Mouse (Mus musculus): ENCODE results near the gene Rchy1. TPM values are rescaled to one million over a fixed set of nuclear protein-coding genes. Genes with fewer than 3 reads are reported as not detected.
A peak's percentile ranks its signal among the peaks of the same experiment; 100 is the strongest.
"Not testable (repeated sequence)": the region's sequence is repeated elsewhere in the genome, so short reads cannot be mapped to it uniquely, and the experiment has no call there.

Rchy1 gene
- total RNA-seq, 2 experiments from 2014 or later: 38.3 to 42.3 TPM

DNA sequence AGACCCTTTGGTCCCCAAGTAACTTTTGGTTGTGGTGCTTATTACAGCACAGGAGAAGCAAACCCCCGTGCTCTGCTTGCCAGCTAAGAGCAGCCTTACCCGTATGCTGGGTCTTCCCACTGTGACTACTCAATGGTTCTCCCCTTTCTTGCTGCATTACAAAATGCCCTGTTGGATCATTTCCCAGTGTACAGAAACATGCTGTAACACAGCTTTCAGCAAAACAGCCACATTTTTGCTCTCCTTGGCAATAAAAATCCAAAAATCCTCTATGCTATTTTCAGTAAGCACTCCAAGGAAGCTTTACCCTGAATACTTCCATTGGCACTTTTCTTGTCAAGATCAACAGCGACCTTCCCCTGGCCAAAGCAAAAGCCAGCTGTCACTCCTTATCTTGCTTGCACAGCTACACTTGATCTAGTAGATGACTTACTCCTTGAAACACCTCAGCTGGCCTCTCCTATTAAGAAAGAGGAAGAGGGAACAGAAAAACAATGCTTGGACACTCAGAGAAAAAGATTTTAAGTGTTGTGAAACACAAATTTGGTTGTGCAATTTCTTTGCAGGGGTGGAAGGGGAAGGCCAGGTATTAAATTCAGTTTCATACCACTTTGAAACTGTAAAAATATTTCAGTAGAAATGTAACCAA, 2.1 kb downstream of the Rchy1 start:
- intact Hi-C loops (cut with DNase I): loop anchor here (5.0 kb wide), 1 partner anchor 157 kb away; no protein-coding TSS in a partner anchor
- peak; percentile 10 to 18 for DNase-seq

DNA sequence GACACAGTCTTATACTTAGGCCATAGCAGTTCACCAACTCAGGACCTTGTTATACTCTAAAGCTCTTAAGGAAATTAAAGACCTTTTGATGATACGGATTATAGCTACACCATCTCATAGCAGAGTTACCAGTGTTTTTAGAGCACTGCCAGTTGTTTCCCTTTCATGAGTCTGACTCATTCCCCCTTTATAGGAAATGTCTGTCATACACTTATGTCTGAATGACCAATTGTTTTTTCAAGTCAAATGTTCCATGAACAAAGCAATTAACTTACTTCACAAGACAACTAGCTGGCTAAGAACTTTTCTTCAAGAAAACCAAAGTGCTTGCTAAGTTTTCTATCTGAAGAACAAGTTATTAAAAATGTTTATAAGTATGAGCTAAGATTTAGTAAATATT, 2.9 kb downstream of the Rchy1 start:
- intact Hi-C loops (cut with DNase I): loop anchor here (5.0 kb wide), 1 partner anchor 157 kb away; no protein-coding TSS in a partner anchor
- DNase-seq: no peak

DNA sequence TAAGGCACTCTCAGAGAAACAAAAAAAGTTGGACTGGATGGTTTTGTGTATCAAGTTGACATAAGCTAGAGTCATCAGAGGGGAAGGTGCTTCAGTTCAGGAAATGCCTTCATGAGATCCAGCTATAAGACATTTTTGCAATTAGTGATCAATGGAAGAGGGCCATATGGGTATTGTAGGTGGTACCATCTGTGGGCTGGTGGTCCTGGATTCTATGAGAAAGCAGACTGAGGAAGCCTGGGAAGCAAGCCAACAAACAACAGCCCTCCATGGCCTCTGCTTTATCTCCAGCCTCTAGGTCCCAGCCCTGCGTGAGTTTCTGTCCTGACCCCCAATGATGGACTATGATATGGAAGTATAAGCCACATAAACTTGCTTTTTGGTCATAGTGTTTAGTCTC, 3.8 kb downstream of the Rchy1 start:
- intact Hi-C loops (cut with DNase I): no loop called here
- DNase-seq: no peak

DNA sequence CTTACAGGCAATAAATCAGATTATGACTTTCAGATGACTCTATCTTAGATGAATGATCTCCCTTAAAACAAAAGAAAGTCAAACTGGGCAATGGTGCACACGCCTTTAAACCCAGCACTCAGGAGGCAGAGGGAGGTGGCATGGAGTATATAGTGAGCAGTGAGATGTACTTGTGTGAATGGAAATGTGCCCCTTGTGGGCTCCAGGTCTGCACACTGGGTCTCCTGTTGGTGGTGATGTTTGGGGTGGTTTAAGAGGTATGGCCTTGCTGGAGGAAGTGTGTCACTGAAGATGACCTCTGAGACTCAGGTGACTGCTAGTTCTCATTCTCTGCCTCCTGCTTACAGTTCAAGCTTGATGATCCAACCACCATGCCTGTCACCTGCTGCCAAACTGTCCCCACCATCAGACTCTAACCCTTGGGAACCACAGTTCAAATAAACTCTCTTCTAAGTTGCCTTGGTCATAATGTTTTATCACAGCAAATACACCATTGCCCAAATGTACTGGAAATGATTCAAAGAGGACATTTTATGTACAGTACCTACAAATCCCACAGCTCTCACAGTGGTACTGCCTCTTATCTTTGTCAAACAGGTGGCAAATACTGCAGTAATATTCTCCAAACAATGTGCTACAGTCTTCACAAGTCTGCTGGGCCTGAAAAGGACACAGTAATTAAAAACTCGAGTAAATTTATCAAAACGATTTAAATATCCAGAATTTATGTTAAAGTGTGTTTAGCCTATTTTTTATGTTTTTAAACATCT, 5.7 kb downstream of the Rchy1 start:
- DNase-seq: no peak
- intact Hi-C loops (cut with DNase I): no loop called here

DNA sequence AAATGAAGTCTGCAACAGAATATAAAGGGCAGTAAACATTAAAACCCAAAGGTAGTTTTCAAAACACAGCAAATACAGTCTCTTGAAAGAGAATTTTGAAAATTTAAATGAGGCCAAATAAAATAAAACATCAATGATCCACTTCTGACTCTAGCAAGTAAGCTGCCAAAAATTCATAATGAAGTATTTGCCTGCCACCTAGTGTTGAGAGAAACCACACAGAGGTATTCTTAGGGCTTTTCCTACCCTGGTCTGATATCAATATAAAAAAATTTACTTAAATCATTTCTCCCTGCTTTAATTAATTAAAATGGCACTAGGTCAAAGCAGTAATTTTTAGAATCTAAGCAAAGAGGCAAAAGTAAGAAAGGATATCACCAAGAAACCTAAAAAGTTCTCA, 11.5 kb downstream of the Rchy1 start:
- DNase-seq: peak in 1 of 2 experiments; percentile 49
- intact Hi-C loops (cut with DNase I): loop anchor here (2.0 kb wide), 2 partner anchors 435 to 487 kb away; partner anchors contain the start of gene Parm1

DNA sequence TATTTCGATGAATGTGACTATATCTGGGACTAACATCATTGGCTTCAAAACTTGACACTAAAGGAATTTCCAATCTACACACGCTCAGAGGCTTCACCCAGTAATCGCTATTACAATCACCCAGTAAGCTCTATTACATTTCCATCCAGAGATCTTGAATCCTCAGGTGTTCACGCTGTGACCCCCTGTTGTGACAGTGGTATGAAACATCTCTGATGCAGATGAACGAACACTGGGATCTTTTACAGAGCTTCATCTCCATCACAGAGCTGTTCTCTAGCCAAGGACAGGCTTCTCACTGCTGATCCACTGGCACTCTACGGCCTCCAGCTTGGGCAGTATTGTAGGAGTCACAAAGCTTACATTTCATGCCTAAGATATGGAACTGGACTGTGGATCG, 13.4 kb downstream of the Rchy1 start:
- DNase-seq: no peak
- intact Hi-C loops (cut with DNase I): no loop called here

DNA sequence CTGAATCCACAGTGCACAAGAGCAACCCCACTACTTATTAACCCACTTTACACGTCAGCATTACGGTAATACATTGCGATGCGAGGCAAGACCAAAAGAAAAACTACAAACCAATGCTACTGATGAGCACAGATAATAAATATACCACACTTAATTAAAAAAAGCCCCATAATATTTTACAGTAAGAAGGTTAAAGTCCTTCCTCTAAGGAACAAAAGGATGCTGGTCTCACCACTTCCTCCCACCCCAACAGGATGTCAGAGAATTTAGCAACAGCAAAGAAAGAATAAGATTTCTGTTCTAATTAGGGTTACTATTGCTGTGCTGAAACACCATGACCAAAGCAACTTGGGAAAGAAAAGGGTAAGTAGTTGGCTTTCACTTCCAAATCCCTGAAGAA, 15.9 kb downstream of the Rchy1 start:
- intact Hi-C loops (cut with DNase I): no loop called here
- DNase-seq: no peak

DNA sequence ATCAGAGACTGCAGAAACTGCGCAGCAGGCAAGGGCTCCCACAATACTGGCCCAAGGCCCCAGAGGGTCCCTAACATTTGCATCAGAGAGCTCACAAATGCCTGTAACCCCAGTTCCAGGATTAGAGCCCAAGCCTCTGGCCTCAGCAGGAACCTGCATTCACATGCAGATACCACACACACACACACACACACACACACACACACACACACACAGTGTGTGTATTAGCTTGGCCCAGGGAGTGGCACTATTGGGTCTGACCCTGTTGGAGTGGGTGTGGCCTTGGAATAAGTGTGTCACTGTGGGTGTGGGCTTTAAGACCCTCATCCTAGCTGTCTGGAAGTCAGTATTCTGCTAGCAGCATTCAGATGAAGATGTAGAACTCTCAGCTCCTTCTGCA, 17.3 kb downstream of the Rchy1 start:
- DNase-seq; intact Hi-C loops (cut with DNase I): not testable (repeated sequence)

DNA sequence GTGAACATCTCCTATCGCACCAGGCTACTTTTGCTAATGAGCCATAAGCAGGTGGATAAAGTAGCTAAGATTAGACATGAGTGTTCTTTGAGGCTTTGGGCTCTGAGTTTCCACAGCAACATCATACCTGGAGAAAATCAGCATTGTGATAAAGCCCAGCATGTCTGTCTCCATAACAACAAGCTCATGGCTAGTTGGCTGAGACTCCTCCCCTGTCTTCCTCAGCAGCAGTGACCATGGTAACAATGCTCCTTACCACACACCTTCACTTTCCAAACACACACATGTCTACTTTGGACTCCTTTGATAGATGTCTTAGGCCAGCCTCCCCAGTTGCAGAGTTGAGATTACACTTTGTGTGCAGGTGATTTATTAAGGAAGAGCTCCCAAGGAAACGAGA, 49.6 kb downstream of the Rchy1 start:
- DNase-seq: no peak
- intact Hi-C loops (cut with DNase I): loop anchor here (2.0 kb wide), 1 partner anchor 90 kb away; no protein-coding TSS in a partner anchor

DNA sequence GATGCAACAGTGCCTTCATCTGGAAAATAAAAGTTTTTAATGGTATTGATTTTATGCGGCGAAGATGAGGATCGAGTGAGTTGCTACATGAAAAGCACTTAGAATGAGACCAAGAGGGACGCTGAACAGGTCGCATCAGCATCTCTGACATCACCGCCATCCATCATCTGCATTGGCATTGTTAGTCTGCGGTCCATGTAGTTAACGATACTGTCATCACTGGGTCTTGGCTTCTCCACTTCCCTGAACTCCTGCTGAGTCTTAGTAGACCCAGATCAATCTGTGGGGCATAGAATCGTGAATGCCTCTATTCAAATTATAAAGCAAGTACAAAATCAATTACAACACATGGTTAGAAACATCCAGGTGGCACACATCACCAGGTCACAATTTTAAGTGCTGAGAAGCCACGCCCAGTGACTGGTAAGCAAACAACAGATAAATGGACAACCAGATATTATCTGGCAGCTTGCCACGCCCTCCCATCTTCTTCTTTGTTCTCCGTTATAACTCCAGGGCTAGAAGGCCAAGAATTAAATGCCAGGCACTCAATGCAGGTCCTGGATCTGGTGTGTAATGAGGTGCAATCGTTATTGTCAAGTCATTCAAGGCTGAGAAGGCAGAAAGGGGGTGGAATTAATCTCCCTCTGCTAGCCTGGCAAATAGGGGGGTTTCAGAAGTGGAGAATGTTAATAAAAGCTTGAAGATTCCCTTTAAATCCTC, 51.3 kb downstream of the Rchy1 start:
- intact Hi-C loops (cut with DNase I): loop anchor here (2.0 kb wide), 1 partner anchor 91 kb away; no protein-coding TSS in a partner anchor
- no peak for DNase-seq

DNA sequence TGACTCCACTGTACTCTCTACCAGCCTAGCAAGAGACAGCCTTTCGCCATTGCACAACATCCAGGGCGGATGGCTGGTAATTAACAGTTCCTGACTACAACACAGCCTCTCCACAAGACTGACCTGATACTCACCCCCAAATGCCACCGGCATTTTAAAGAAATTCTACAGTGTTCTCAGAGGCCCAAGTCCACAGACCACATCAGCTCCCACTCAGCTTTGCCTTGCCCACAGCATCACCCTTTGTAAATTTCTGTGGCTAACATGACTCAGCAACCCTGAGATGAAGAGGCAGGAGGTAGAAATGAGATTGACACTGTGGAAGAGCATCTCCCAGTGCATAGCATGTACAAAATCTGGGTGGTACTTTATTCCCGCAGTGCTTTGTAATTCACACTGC, 52.3 kb downstream of the Rchy1 start:
- no peak for DNase-seq
- intact Hi-C loops (cut with DNase I): no loop called here

DNA sequence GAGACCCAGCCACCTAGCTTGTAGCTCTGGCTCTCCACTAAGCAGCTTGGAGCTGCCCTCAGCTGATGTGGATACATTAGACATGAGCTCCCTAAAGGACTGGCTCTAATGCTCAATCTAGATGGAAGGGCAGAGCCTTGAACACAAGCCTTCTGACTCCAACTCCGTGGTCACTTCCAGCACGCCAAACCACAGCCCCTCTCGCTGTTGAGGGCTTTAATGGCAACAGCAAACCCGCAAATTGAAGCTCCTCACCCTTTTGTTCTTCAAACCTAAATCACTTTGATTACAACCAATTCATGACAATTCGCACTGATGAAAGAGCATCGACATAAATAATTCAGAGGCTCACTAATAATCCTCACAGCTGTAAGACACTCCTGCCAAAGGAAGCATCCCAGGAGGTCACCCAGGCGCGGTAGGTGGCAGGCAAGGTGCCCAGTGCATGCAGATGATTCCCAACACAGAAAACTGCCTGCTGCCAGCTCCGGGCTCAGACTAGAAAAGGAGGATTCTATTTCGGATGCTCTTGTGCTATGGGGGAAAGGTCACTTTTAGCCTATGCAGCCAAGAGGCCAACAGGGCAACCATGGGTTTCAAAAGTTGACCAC, 53.8 kb downstream of the Rchy1 start:
- intact Hi-C loops (cut with DNase I): no loop called here
- DNase-seq: peak; percentile 65 to 69

Other genes with a start within 250 kb of the Rchy1 start
- gene Odaph, start 24.4 kb upstream of the Rchy1 start, total RNA-seq (2021): not detected
- gene Cdkl2, start 80.8 kb upstream of the Rchy1 start, total RNA-seq (2021): 1 to 10 TPM; 2.9 to 3.1 TPM
- gene G3bp2, start 120.7 kb upstream of the Rchy1 start, total RNA-seq (2021): 10 to 100 TPM; 75.4 to 83.7 TPM
- 10 to 100 TPM; 42.9 to 46.4 TPM for gene Uso1, start 174.9 kb upstream of the Rchy1 start, total RNA-seq (2021)